Mouse (Mus musculus): ENCODE measurements around the gene Mrpl58. TPM values are rescaled to one million over a fixed set of nuclear protein-coding genes. Genes with fewer than 3 reads are reported as not detected.

The Mrpl58 gene
- polyA plus RNA-seq, 1 experiment from 2014 or later = 226 TPM

- Histone ChIP-seq H3K36me3 (peaks cover 36% of the 10 kb centered on the region), H3K4me3 (replicated peaks) (no peak overlapping the region)
- peak; percentile 41 for ATAC-seq
Measured at GRCm38 (mm10) chr11:115409556-115409955, 6.0 kb downstream of the Mrpl58 start.

GRCm38 (mm10) chr11:115419531-115420237 is 16.1 kb downstream of the Mrpl58 start, which contains the start of the genes Atp5h and Kctd2:
Gene Atp5h, minus strand, starts transcription at chr11:115419962.
Gene Kctd2, plus strand, starts transcription at chr11:115420128.
- H3K27ac ChIP-seq = peak within 1 kb of the TSS; percentile 88
- peak within 1 kb of the TSS; percentile 95 for H3K4me3 ChIP-seq (replicated peaks)
- peak within 1 kb of the TSS; percentile 95 for H3K9ac ChIP-seq (replicated peaks)
- H3K4me1 ChIP-seq (replicated peaks) = peaks cover 36% of the 10 kb centered on the region
- peaks cover 40% of the 10 kb centered on the region for H3K36me3 ChIP-seq
- no peaks in the 10 kb centered on the region for H3K9me3 ChIP-seq
- peak within 1 kb of the TSS; percentile 97 for H3K4me2 ChIP-seq (replicated peaks)
- WGBS = under 1% methylated on average over 54 of the region's 56 CpGs
- no peaks in the 10 kb centered on the region for H3K27me3 ChIP-seq
- ATAC-seq = peak; percentile 97

More at GRCm38 (mm10) chr11:115409556-115409955, 6.0 kb downstream of the Mrpl58 start:
- Histone ChIP-seq H3K9me3 (no peaks in the 10 kb centered on the region), H3K27ac (peak overlapping the region; percentile 91), H3K27me3 (no peaks in the 10 kb centered on the region), H3K9ac (replicated peaks) (peak overlapping the region; percentile 51; the same call in 1 of the 2 replicates), H3K4me1 (replicated peaks) (peaks cover 81% of the 10 kb centered on the region), H3K4me2 (replicated peaks) (peak overlapping the region; percentile 34; the same call in 1 of the 2 replicates)
- 8% methylated on average over 7 of the region's 7 CpGs for WGBS

- H3K27me3 ChIP-seq = no peaks in the 10 kb centered on the region
- H3K36me3 ChIP-seq = peaks cover 41% of the 10 kb centered on the region
- H3K4me2 ChIP-seq (replicated peaks) = peak overlapping the region; percentile 92
- peak overlapping the region; percentile 88 for H3K27ac ChIP-seq
- peak overlapping the region; percentile 95 for H3K4me3 ChIP-seq (replicated peaks)
- H3K9ac ChIP-seq (replicated peaks) = peak overlapping the region; percentile 95
- no peaks in the 10 kb centered on the region for H3K9me3 ChIP-seq
- H3K4me1 ChIP-seq (replicated peaks) = peaks cover 36% of the 10 kb centered on the region
- ATAC-seq = peak; percentile 80
- WGBS = 3% methylated on average over 45 of the region's 45 CpGs
Measured at GRCm38 (mm10) chr11:115420336-115421190, 17.0 kb downstream of the Mrpl58 start.

GRCm38 (mm10) chr11:115421328-115421727 is 17.8 kb downstream of the Mrpl58 start:
- Histone ChIP-seq H3K4me1 (replicated peaks) (peaks cover 36% of the 10 kb centered on the region), H3K27me3 (no peaks in the 10 kb centered on the region), H3K9me3 (no peaks in the 10 kb centered on the region), H3K36me3 (peaks cover 41% of the 10 kb centered on the region), H3K9ac (replicated peaks) (no peak overlapping the region; the same call in 1 of the 2 replicates), H3K4me2 (replicated peaks) (peak overlapping the region; percentile 92), H3K27ac (no peak overlapping the region), H3K4me3 (replicated peaks) (peak overlapping the region; percentile 95)
- 71% methylated on average over 1 of the region's 1 CpGs for WGBS
- ATAC-seq = no peak

- no peak for ATAC-seq
- no peak overlapping the region for H3K4me2 ChIP-seq (replicated peaks)
- no peak overlapping the region for H3K4me3 ChIP-seq (replicated peaks)
Measured at GRCm38 (mm10) chr11:115421972-115422371, 18.4 kb downstream of the Mrpl58 start.

GRCm38 (mm10) chr11:115423091-115423490 is 19.5 kb downstream of the Mrpl58 start:
- Histone ChIP-seq H3K4me1 (replicated peaks) (peaks cover 44% of the 10 kb centered on the region), H3K27ac (no peak overlapping the region), H3K36me3 (peaks cover 37% of the 10 kb centered on the region), H3K9ac (replicated peaks) (no peak overlapping the region), H3K27me3 (no peaks in the 10 kb centered on the region), H3K4me2 (replicated peaks) (no peak overlapping the region), H3K9me3 (no peaks in the 10 kb centered on the region), H3K4me3 (replicated peaks) (no peak overlapping the region)
- no peak for ATAC-seq
- WGBS = 89% methylated on average over 3 of the region's 3 CpGs

More at GRCm38 (mm10) chr11:115421972-115422371, 18.4 kb downstream of the Mrpl58 start:
- no peak overlapping the region for H3K9ac ChIP-seq (replicated peaks)
- peaks cover 36% of the 10 kb centered on the region for H3K4me1 ChIP-seq (replicated peaks)
- WGBS = 89% methylated on average over 16 of the region's 16 CpGs
- H3K9me3 ChIP-seq = no peaks in the 10 kb centered on the region
- H3K27me3 ChIP-seq = no peaks in the 10 kb centered on the region
- H3K36me3 ChIP-seq = peaks cover 40% of the 10 kb centered on the region
- no peak overlapping the region for H3K27ac ChIP-seq

- Histone ChIP-seq H3K9ac (replicated peaks) (no peak overlapping the region), H3K4me2 (replicated peaks) (no peak overlapping the region), H3K27ac (no peak overlapping the region), H3K4me3 (replicated peaks) (no peak overlapping the region), H3K36me3 (peaks cover 49% of the 10 kb centered on the region), H3K27me3 (no peaks in the 10 kb centered on the region), H3K4me1 (replicated peaks) (peaks cover 32% of the 10 kb centered on the region), H3K9me3 (no peaks in the 10 kb centered on the region)
- 89% methylated on average over 7 of the region's 7 CpGs for whole genome bisulfite sequencing
- ATAC-seq = no peak
Measured at GRCm38 (mm10) chr11:115424666-115425065, 21.1 kb downstream of the Mrpl58 start.

- no peaks in the 10 kb centered on the region for H3K9me3 ChIP-seq
- no peak overlapping the region for H3K9ac ChIP-seq (replicated peaks)
- no peak for ATAC-seq
- no peak overlapping the region for H3K27ac ChIP-seq
- peaks cover 30% of the 10 kb centered on the region for H3K4me1 ChIP-seq (replicated peaks)
- H3K4me2 ChIP-seq (replicated peaks) = no peak overlapping the region
- no peak overlapping the region for H3K4me3 ChIP-seq (replicated peaks)
- WGBS = 94% methylated on average over 6 of the region's 6 CpGs
- peaks cover 59% of the 10 kb centered on the region for H3K36me3 ChIP-seq
- no peaks in the 10 kb centered on the region for H3K27me3 ChIP-seq
Measured at GRCm38 (mm10) chr11:115425671-115426070, 22.1 kb downstream of the Mrpl58 start.

GRCm38 (mm10) chr11:115427482-115428331 is 24.2 kb downstream of the Mrpl58 start:
- peaks cover 12% of the 10 kb centered on the region for H3K4me1 ChIP-seq (replicated peaks)
- no peaks in the 10 kb centered on the region for H3K9me3 ChIP-seq
- WGBS = 33% methylated on average over 20 of the region's 20 CpGs
- peak overlapping the region; percentile 71 for H3K27ac ChIP-seq
- no peak overlapping the region; the same call in 1 of the 2 replicates for H3K9ac ChIP-seq (replicated peaks)
- ATAC-seq = peak; percentile 80
- peaks cover 80% of the 10 kb centered on the region for H3K36me3 ChIP-seq
- H3K4me3 ChIP-seq (replicated peaks) = no peak overlapping the region
- peak overlapping the region; percentile 31 for H3K4me2 ChIP-seq (replicated peaks)
- no peaks in the 10 kb centered on the region for H3K27me3 ChIP-seq

GRCm38 (mm10) chr11:115429307-115429706 is 25.8 kb downstream of the Mrpl58 start:
- peaks cover 12% of the 10 kb centered on the region for H3K4me1 ChIP-seq (replicated peaks)
- H3K27me3 ChIP-seq = no peaks in the 10 kb centered on the region
- ATAC-seq = no peak
- WGBS = 88% methylated on average over 7 of the region's 7 CpGs
- H3K27ac ChIP-seq = no peak overlapping the region
- H3K9me3 ChIP-seq = no peaks in the 10 kb centered on the region
- no peak overlapping the region for H3K4me3 ChIP-seq (replicated peaks)
- no peak overlapping the region for H3K9ac ChIP-seq (replicated peaks)
- H3K36me3 ChIP-seq = peaks cover 81% of the 10 kb centered on the region
- H3K4me2 ChIP-seq (replicated peaks) = no peak overlapping the region

GRCm38 (mm10) chr11:115430561-115430960 is 27.0 kb downstream of the Mrpl58 start:
- Histone ChIP-seq H3K27me3 (no peaks in the 10 kb centered on the region), H3K4me3 (replicated peaks) (no peak overlapping the region), H3K4me2 (replicated peaks) (no peak overlapping the region), H3K36me3 (peaks cover 68% of the 10 kb centered on the region), H3K9ac (replicated peaks) (no peak overlapping the region), H3K9me3 (no peaks in the 10 kb centered on the region), H3K4me1 (replicated peaks) (peaks cover 15% of the 10 kb centered on the region), H3K27ac (no peak overlapping the region)
- 94% methylated on average over 6 of the region's 6 CpGs for WGBS
- no peak for ATAC-seq
